Mouse (Mus musculus): ENCODE data around the gene Lsm7. TPM values are rescaled to one million over a fixed set of nuclear protein-coding genes. Genes with fewer than 3 reads are reported as not detected.

Gene Lsm7
- total RNA-seq (2015; ENCODE audit: low replicate concordance) (24.7 and 54.4 TPM in 2 replicates), total RNA-seq (2017; ENCODE audit: low replicate concordance) (75.3 and 78.9 TPM in 2 replicates)

- ATAC-seq (replicated peaks; ENCODE audit: low FRiP score, poor library complexity, severe bottlenecking): peak; percentile 41
Measured at GRCm38 (mm10) chr10:80854913-80855748, at the start of gene Lsm7, which contains the start of gene Sppl2b. TSS of gene Lsm7 (minus strand) at chr10:80855209. TSS of gene Sppl2b (plus strand) at chr10:80855275.

GRCm38 (mm10) chr10:80904709-80905108, 49.7 kb upstream of the Lsm7 start:
- no peak for ATAC-seq (replicated peaks; ENCODE audit: low FRiP score, poor library complexity, severe bottlenecking)

GRCm38 (mm10) chr10:80904004-80904693, 49.1 kb upstream of the Lsm7 start:
- no peak for ATAC-seq (replicated peaks; ENCODE audit: low FRiP score, poor library complexity, severe bottlenecking)

GRCm38 (mm10) chr10:80903282-80903681, 48.3 kb upstream of the Lsm7 start:
- ATAC-seq (replicated peaks; ENCODE audit: low FRiP score, poor library complexity, severe bottlenecking): no peak

GRCm38 (mm10) chr10:80902273-80902940, 47.4 kb upstream of the Lsm7 start:
- no peak for ATAC-seq (replicated peaks; ENCODE audit: low FRiP score, poor library complexity, severe bottlenecking)

GRCm38 (mm10) chr10:80901409-80902272, 46.6 kb upstream of the Lsm7 start:
- no peak for ATAC-seq (replicated peaks; ENCODE audit: low FRiP score, poor library complexity, severe bottlenecking)

GRCm38 (mm10) chr10:80900318-80901247, 45.6 kb upstream of the Lsm7 start, which contains the start of gene Timm13:
TSS of gene Timm13 (minus strand) at chr10:80900969.
- ATAC-seq (replicated peaks; ENCODE audit: low FRiP score, poor library complexity, severe bottlenecking): peak; percentile 89

- ATAC-seq (replicated peaks; ENCODE audit: low FRiP score, poor library complexity, severe bottlenecking): 0 out of 2 replicates have a peak, but pooled peaks have one; percentile 1
Measured at GRCm38 (mm10) chr10:80899591-80900317, 44.7 kb upstream of the Lsm7 start.

- no peak for ATAC-seq (replicated peaks; ENCODE audit: low FRiP score, poor library complexity, severe bottlenecking)
Measured at GRCm38 (mm10) chr10:80899074-80899473, 44.1 kb upstream of the Lsm7 start.

GRCm38 (mm10) chr10:80897861-80898510, 43.0 kb upstream of the Lsm7 start:
- ATAC-seq (replicated peaks; ENCODE audit: low FRiP score, poor library complexity, severe bottlenecking): no peak

- no peak for ATAC-seq (replicated peaks; ENCODE audit: low FRiP score, poor library complexity, severe bottlenecking)
Measured at GRCm38 (mm10) chr10:80896581-80897485, 41.8 kb upstream of the Lsm7 start.

- ATAC-seq (replicated peaks; ENCODE audit: low FRiP score, poor library complexity, severe bottlenecking): no peak
Measured at GRCm38 (mm10) chr10:80895697-80896096, 40.7 kb upstream of the Lsm7 start.

GRCm38 (mm10) chr10:80895100-80895499, 40.1 kb upstream of the Lsm7 start:
- ATAC-seq (replicated peaks; ENCODE audit: low FRiP score, poor library complexity, severe bottlenecking): no peak

GRCm38 (mm10) chr10:80887181-80887580, 32.2 kb upstream of the Lsm7 start:
- peak; percentile 75 for ATAC-seq (replicated peaks; ENCODE audit: low FRiP score, poor library complexity, severe bottlenecking)

GRCm38 (mm10) chr10:80881301-80881700, 26.3 kb upstream of the Lsm7 start:
- ATAC-seq (replicated peaks; ENCODE audit: low FRiP score, poor library complexity, severe bottlenecking): peak; percentile 51; the same call in 1 of the 2 replicates

- no peak for ATAC-seq (replicated peaks; ENCODE audit: low FRiP score, poor library complexity, severe bottlenecking)
Measured at GRCm38 (mm10) chr10:80880901-80881300, 25.9 kb upstream of the Lsm7 start.

Data from erythroid progenitor cell, adult 5-6 weeks (primary cell).